Mouse (Mus musculus) monocyte, adult 59 days (primary cell): ENCODE results near the gene Letm1. TPM values are rescaled to one million over a fixed set of nuclear protein-coding genes. Genes with fewer than 3 reads are reported as not detected.

Source experiments
- total RNA-seq, 2 experiments: library from RNA; stranded (reverse); gene quantifications; one replicate each; pipeline ENCODE4 v1.2.4; 2023

Letm1 gene
- total RNA-seq, result 10 to 100 TPM; 45.3 to 61.2 TPM

DNA sequence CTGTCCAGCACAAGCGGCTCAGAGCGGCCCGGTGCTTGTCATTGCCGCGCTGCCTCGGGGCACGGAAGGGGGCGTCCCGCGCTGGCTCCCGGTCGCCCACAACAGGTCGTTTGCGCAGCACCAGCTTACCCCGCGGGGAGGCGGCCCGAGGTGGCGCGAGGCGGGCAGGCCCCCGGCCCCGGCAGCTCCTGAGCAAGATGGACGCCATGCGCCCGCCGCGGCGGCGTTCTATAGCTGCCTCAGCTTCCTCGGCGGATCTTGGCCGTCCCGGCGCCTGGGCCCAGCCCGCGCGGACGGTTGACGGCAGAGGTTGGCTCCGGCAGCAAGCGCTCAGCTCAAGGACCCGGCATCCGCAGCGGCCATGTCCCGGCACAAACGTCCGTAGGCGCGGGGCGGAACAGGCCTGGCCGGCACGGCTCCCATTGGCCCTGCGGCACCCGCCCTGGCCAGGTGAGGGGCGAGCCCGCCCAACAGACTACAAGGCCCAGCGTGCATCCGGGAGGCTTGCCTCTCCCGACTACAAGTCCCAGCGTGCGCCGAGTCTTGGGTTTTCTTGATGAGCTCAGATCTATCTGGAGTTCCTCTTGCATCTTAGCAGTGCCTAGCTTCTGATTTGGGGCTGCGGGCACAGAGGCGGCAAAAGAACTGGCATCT lies at the start of gene Letm1:
Letm1 (minus strand) TSS at position 473 of the 654 bp plus-strand sequence.

DNA sequence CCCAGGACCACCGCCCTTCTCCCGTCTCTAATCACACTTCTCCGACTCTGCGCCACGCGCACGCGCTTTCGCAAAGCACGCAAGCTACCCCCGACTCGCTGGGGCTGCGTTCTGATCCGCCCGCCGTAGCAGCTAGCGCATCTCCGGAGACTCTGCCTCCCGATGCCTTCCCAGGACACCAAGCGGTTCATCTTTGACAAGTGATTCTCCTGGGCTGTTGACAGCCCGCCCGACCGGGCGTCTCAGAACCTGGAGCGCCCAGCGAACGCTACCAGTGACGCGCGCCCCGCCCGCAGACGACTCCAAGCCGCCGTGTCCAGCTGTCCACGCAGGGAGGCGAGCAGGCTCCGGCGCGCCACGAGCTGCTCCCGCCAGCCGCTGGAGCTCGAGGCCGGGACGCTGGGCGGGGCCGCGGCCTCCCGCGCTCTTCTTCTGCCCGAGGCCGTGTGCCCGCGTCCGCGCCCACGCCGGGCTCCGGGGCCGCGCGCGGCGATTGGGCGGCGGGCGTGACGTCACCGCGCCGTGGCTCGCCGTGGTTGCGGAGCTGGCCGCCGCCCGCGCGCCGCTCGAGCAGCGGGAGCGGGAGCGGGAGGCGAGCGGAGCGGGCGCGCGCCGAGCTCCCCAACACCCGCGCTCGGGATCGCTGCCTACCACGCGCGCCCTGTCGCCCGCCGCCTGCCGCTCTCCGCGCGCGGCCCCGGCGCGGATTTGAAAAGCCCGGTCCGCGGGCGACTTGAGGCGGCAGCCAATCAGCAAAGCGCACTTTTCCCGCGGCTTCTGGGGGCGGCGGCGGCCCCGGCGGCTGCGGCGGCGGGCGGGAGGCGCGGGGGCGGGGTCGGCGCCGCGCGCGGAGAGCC lies 37.5 kb upstream of the Letm1 start, which contains the start of gene Nsd2:
Nsd2 (plus strand) TSS at position 850 of the 857 bp plus-strand sequence.

DNA sequence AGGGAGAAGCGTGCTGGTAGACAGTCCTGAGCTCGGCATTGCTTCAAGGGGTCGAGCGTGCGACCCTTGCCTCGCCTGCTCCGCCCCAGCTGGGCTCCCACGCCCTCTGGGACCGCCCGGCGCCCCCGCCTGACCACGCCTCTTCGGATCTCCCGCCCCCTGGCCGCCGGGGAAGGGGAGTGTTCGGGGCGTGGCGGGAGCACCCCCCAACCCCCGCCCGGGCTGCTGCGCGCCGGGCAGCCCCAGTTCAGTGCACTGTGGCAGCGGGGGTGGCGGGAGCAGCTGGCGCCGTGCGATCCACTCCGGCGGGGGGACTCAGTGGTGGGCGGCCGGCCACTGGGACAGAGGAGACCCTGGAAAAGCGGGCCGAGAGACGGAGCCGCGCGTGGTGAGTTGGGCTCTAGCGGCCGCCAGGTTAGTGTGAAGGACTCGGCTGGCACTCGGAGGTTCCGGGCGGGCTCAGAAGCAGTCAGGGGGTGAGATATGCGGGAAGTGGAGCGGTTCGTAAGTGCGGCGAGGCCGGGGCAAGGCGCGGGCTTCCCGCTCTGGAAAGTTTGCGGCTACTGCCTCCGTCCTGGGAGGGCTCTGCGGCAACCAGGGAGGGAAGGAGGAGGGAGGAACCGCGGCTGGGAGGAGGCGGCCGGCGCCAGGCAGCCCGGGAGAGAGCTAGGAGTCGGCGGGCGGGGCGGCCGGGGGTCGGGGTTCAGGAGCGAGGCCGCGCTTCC lies 60.9 kb downstream of the Letm1 start, which contains the start of gene Fgfr3:
Fgfr3 (plus strand) TSS at position 134 of the 725 bp plus-strand sequence.

Other genes with a start within 250 kb of the Letm1 start
- 10 to 100 TPM; 20.6 to 25.2 TPM for gene Fam53a, start 153.2 kb downstream of the Letm1 start, total RNA-seq
- gene Gm9903, start 152.9 kb downstream of the Letm1 start, total RNA-seq, result under 1 TPM in 1 of 2 experiments, not detected in 1; 0.45 TPM
- gene Slbp, start 130.2 kb downstream of the Letm1 start, total RNA-seq, result 10 to 100 TPM; 49.8 to 60.6 TPM
- gene Tacc3, start 124.7 kb downstream of the Letm1 start, total RNA-seq, result 1 to 10 TPM; 6.1 to 8.0 TPM
- 1 to 10 TPM; 6.3 to 7.6 TPM for gene Tmem129, start 124.4 kb downstream of the Letm1 start, total RNA-seq
- gene Fgfr3, start 61.1 kb downstream of the Letm1 start, total RNA-seq, result under 1 TPM in 1 of 2 experiments, not detected in 1; 0.89 TPM
- 10 to 100 TPM; 27.1 to 30.3 TPM for gene Nsd2, start 37.9 kb upstream of the Letm1 start, total RNA-seq
- 10 to 100 TPM; 25.1 to 31.8 TPM for gene Nelfa, start 153.6 kb upstream of the Letm1 start, total RNA-seq
- gene Gm1673, start 200.6 kb upstream of the Letm1 start, total RNA-seq, result 10 to 100 TPM; 17.8 to 30.2 TPM
- gene Nat8l, start 213.2 kb upstream of the Letm1 start, total RNA-seq, result 10 to 100 TPM; 32.0 to 32.6 TPM